Mouse (Mus musculus) testis, adult 2 months (tissue): ENCODE measurements around the gene Dntt.

Experiments
- CTCF ChIP-seq: fragments of 200-500 bp; IDR thresholded peaks from 2 replicates; pipeline ENCODE4 v1.5.1; 2012; ENCODE audit warnings: low read depth, mild to moderate bottlenecking, inconsistent platforms, low read length, moderate library complexity; ENCODE audit not compliant: control insufficient read depth, insufficient read depth, insufficient replicate concordance
- POLR2A ChIP-seq: fragments of 200-500 bp; IDR thresholded peaks from 2 replicates; pipeline ENCODE4 v1.6.1; 2012; ENCODE audit warnings: low read depth, mild to moderate bottlenecking, inconsistent platforms, low read length, moderate library complexity; ENCODE audit not compliant: control insufficient read depth

DNA sequence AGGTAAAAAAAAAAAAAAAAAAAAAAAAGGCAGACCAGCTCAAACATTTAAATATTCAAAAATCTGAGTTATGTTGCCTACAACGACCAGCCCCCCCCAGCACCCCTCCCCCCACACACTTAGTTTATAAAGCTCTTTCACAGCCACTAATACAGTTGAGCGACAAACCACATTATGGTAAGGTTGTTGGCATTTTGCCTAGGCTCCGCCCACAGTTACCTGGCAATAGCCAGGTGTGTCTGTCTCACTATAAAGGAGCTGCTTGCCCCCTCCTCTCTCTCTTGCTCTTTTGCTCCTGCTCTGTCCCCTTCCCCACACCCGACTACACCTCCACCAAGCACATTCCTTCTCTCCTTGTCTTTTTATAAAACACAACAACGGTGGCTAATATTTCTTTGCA lies 17.4 kb upstream of the Dntt start:
- TF ChIP-seq POLR2A (no peak), CTCF (no peak)
